Mouse (Mus musculus) megakaryocyte progenitor cell, adult 5-6 weeks (primary cell): ENCODE measurements at regions not wholly inside any gene's neighbourhood (a gene's known extent, or its start where the extent isn't known, plus 50 kb on each side); places are given as distances from the start of the nearest gene placed in this dataset.
A peak's percentile ranks its signal among the peaks of the same experiment; 100 is the strongest.

Source experiments
- ATAC-seq: replicated peaks from 2 replicates; pipeline ENCODE4 v1.8.0; 2016; ENCODE audit warnings: mild to moderate bottlenecking, moderate TSS enrichment, inconsistent platforms; ENCODE audit not compliant: poor library complexity

- no peak for ATAC-seq
Observed at GRCm38 (mm10) chr17:79798361-79798760, 83.5 kb upstream of the Cyp1b1 start.

GRCm38 (mm10) chr17:79790166-79790565 lies 75.3 kb upstream of the Cyp1b1 start:
- ATAC-seq, result no peak

- ATAC-seq, result no peak
Observed at GRCm38 (mm10) chr17:79787201-79787600, 72.3 kb upstream of the Cyp1b1 start.

GRCm38 (mm10) chr17:79786691-79787090 lies 71.8 kb upstream of the Cyp1b1 start:
- peak; percentile 79 for ATAC-seq

- no peak for ATAC-seq
Observed at GRCm38 (mm10) chr17:79786270-79786669, 71.4 kb upstream of the Cyp1b1 start.

- ATAC-seq, result no peak
Observed at GRCm38 (mm10) chr17:79784256-79784870, 69.5 kb upstream of the Cyp1b1 start.

- peak; percentile 78 for ATAC-seq
Observed at GRCm38 (mm10) chr17:79781733-79782663, 67.1 kb upstream of the Cyp1b1 start.

GRCm38 (mm10) chr17:79781262-79781661 lies 66.4 kb upstream of the Cyp1b1 start:
- no peak for ATAC-seq

GRCm38 (mm10) chr17:79777874-79778395 lies 63.1 kb upstream of the Cyp1b1 start:
- ATAC-seq, result no peak

- ATAC-seq, result no peak
Observed at GRCm38 (mm10) chr17:79776177-79776576, 61.3 kb upstream of the Cyp1b1 start.

GRCm38 (mm10) chr17:79775216-79775615 lies 60.4 kb upstream of the Cyp1b1 start:
- ATAC-seq, result no peak

GRCm38 (mm10) chr17:79774291-79774690 lies 59.4 kb upstream of the Cyp1b1 start:
- no peak for ATAC-seq

- ATAC-seq, result no peak
Observed at GRCm38 (mm10) chr17:79772219-79772618, 57.4 kb upstream of the Cyp1b1 start.

GRCm38 (mm10) chr17:79771727-79772126 lies 56.9 kb upstream of the Cyp1b1 start:
- no peak for ATAC-seq

GRCm38 (mm10) chr17:79770911-79771310 lies 56.0 kb upstream of the Cyp1b1 start:
- no peak for ATAC-seq

GRCm38 (mm10) chr17:79769824-79770223 lies 55.0 kb upstream of the Cyp1b1 start:
- no peak for ATAC-seq

GRCm38 (mm10) chr17:79768080-79768479 lies 53.2 kb upstream of the Cyp1b1 start:
- ATAC-seq, result no peak

GRCm38 (mm10) chr17:79765061-79765794 lies 50.4 kb upstream of the Cyp1b1 start:
- no peak for ATAC-seq
